Mouse (Mus musculus) G1E (cell line): ENCODE measurements at regions not wholly inside any gene's neighbourhood (a gene's known extent, or its start where the extent isn't known, plus 50 kb on each side); places are given as distances from the start of the nearest gene placed in this dataset.
A peak's percentile ranks its signal among the peaks of the same experiment; 100 is the strongest.

Experiments
- ATAC-seq: 2 replicates; pipeline ENCODE4 v1.8.0; 2016; ENCODE audit warnings: mild to moderate bottlenecking; ENCODE audit not compliant: insufficient number of reproducible peaks, poor library complexity, low FRiP score, severe bottlenecking; ENCODE audit errors: extremely low read depth
- DNase-seq: peaks from one replicate; pipeline ENCODE4 v3.0.0; 2012; ENCODE audit warnings: low spot score
- H3K27me3 ChIP-seq: 2 replicates; pipeline ENCODE4 v1.6.1; 2012; ENCODE audit warnings: mild to moderate bottlenecking, low read length, inconsistent platforms; ENCODE audit not compliant: insufficient read depth
- H3K36me3 ChIP-seq: replicated peaks from 2 replicates; pipeline ENCODE3; 2012; ENCODE audit warnings: mild to moderate bottlenecking, inconsistent platforms
- H3K4me1 ChIP-seq: 2 replicates; pipeline ENCODE4 v1.6.1; 2012; ENCODE audit warnings: low read depth, low read length, inconsistent platforms, mixed read lengths; ENCODE audit not compliant: insufficient read depth
- H3K4me3 ChIP-seq: 2 replicates; pipeline ENCODE4 v1.5.1; 2012; ENCODE audit warnings: low read depth, mild to moderate bottlenecking, inconsistent platforms, low read length, moderate library complexity, mixed read lengths
- H3K9me3 ChIP-seq: replicated peaks from 2 replicates; pipeline ENCODE4 v1.6.1; 2012; ENCODE audit warnings: inconsistent platforms
- CTCF ChIP-seq: IDR thresholded peaks from 2 replicates; pipeline ENCODE4 v1.5.1; 2012; ENCODE audit warnings: low read depth, low read length, inconsistent platforms, mixed read lengths
- GATA1 ChIP-seq: IDR thresholded peaks from 2 replicates; pipeline ENCODE4 v1.6.1; 2012; ENCODE audit warnings: borderline replicate concordance, low read length, inconsistent platforms, mixed read lengths
- GATA2 ChIP-seq: IDR thresholded peaks from 2 replicates; pipeline ENCODE4 v1.6.1; 2012; ENCODE audit warnings: low read depth, low read length, inconsistent platforms, borderline replicate concordance
- POLR2AphosphoS5 ChIP-seq: IDR thresholded peaks from 2 replicates; pipeline ENCODE4 v1.6.1; 2012; ENCODE audit warnings: low read depth, low read length, inconsistent platforms; ENCODE audit not compliant: insufficient replicate concordance
- TAL1 ChIP-seq: conservative IDR thresholded peaks from 2 replicates; pipeline ENCODE4 v1.6.1; 2012; ENCODE audit warnings: low read depth, low read length, inconsistent platforms, mixed read lengths

GRCm38 (mm10) chr7:62924585-62925331 lies 101.3 kb upstream of the A26c2 start:
- Histone ChIP-seq H3K36me3 (no peaks in the 10 kb centered on the region), H3K4me1 (no peaks in the 10 kb centered on the region), H3K9me3 (no peaks in the 10 kb centered on the region), H3K4me3 (no peak overlapping the region), H3K27me3 (no peaks in the 10 kb centered on the region)
- ATAC-seq (no peak), DNase-seq (no peak)
- no peak for TF ChIP-seq GATA1
- TF ChIP-seq CTCF: peak; percentile 56
- TF ChIP-seq TAL1: no peak

- no peaks in the 10 kb centered on the region for H3K27me3 ChIP-seq
- no peaks in the 10 kb centered on the region for H3K9me3 ChIP-seq
- no peaks in the 10 kb centered on the region for H3K4me1 ChIP-seq
- DNase-seq (no peak), ATAC-seq (no peak)
- TF ChIP-seq GATA1 (no peak), GATA2 (no peak), POLR2AphosphoS5 (no peak), TAL1 (no peak), CTCF (no peak)
- no peaks in the 10 kb centered on the region for H3K36me3 ChIP-seq
- no peak overlapping the region for H3K4me3 ChIP-seq
Observed at GRCm38 (mm10) chr7:62922246-62922645, 98.8 kb upstream of the A26c2 start.

GRCm38 (mm10) chr7:62894337-62894736 lies 70.9 kb upstream of the A26c2 start:
- ATAC-seq (no peak), DNase-seq (no peak)
- Histone ChIP-seq H3K36me3 (no peaks in the 10 kb centered on the region), H3K27me3 (no peaks in the 10 kb centered on the region), H3K4me3 (no peak overlapping the region), H3K9me3 (peaks cover 10% of the 10 kb centered on the region), H3K4me1 (no peaks in the 10 kb centered on the region)
- no peak for TF ChIP-seq CTCF
- no peak for TF ChIP-seq POLR2AphosphoS5
- TF ChIP-seq GATA2: no peak
- TF ChIP-seq TAL1: no peak
- no peak for TF ChIP-seq GATA1

- DNase-seq: no peak
- Histone ChIP-seq H3K36me3 (no peaks in the 10 kb centered on the region), H3K4me3 (no peak overlapping the region)
Observed at GRCm38 (mm10) chr7:62877033-62877432, 53.6 kb upstream of the A26c2 start.

More at GRCm38 (mm10) chr7:62877033-62877432, 53.6 kb upstream of the A26c2 start:
- TF ChIP-seq GATA1 (no peak), CTCF (no peak), GATA2 (no peak), POLR2AphosphoS5 (no peak), TAL1 (no peak)
- ATAC-seq: peak; percentile 60; the same call in 1 of the 2 replicates
- H3K4me1 ChIP-seq: no peaks in the 10 kb centered on the region
- H3K9me3 ChIP-seq: 0 out of 2 replicates have a peak, but pooled peaks cover 2% of the 10 kb centered on the region
- H3K27me3 ChIP-seq: no peaks in the 10 kb centered on the region
